8 mouse cellular contexts compared by ENCODE assay signal in the genomic region with DNA sequence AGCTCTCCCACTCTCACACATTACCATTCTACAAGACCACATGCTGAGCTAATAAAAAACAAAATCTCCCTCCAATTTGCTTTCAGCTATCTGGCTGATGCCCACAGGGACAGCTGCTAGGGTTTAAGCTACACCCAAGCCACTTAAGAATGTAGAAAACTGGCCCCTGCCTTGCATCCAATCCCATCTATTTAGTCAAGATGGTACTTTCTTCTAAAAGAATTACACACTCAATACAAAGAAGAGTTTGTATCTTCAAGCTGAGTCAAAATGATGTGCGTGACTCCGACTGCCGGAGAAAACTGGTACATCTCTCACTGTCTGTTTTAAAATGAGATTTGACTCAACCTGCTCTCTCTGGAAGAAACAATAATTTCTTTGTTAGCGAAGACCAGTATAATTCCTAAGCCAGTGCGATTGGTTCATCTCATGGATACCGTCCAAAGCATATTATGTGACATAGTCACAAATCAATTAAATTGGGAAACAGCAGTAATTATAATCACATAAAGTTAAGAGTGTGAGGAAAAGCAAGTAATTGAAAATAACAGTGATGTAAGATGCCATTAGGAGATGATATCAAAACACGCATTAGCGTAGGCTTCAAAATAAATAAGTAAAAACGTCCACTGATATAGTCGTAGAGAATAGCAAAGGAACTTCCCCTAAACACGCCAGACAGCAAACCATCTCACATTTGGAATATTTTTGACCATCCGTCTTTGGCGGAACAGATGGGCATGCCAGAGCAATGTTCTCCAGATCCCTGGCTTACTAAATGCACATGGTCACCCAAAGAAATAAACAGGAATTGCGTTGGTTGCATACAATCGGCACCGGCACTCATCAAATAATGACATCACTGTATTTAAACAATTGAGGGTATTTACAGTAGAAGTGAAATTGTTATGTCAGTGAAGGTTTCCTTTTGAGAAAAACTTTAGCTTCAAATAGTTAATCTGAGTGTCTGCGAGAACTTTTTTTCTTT. TPM values are rescaled to one million over a fixed set of nuclear protein-coding genes. Genes with fewer than 3 reads are reported as not detected.
DNase-seq lines count a peak whose midpoint lies in the region; ATAC-seq and TF ChIP-seq lines count a peak whose summit lies in the region.

No protein-coding gene starts in this region.

- H3K27ac ChIP-seq in left cerebral cortex, adult 2 months, result no peak overlapping the region
- no peak overlapping the region for H3K27ac ChIP-seq in forebrain, embryonic 14.5 days (ENCODE audit: low read depth, low read length)
- H3K27ac ChIP-seq in liver, embryonic 13.5 days, result no peak overlapping the region
- H3K27ac ChIP-seq in stomach, embryonic 14.5 days (ENCODE audit: low read length), result peak overlapping the region; percentile 18; the same call in 1 of the 2 replicates

- no peak for DNase-seq in left cerebral cortex, adult 2 months (ENCODE audit: extremely low spot score in 1 of 2, low spot score in 2 of 2)
- DNase-seq in left cerebral cortex, adult 18-20 months (ENCODE audit: low spot score in 2 of 2), result no peak
- DNase-seq in forebrain, embryonic 14.5 days (ENCODE audit: low spot score), result no peak
- no peak for DNase-seq in liver, embryonic 13.5 days
- no peak for DNase-seq in layer of hippocampus, adult 9-11 months
- DNase-seq in left cerebral cortex, postnatal 4 days, result no peak
- no peak for DNase-seq in kidney, adult 11 months

- WGBS in forebrain, embryonic 14.5 days, result 53% methylated on average over 17 of the region's 17 CpGs
- WGBS in liver, embryonic 13.5 days (ENCODE audit: insufficient replicate concordance), result 37% methylated on average over 17 of the region's 17 CpGs
- 15% methylated on average over 17 of the region's 17 CpGs for WGBS in stomach, embryonic 14.5 days

- intact Hi-C loops in left cerebral cortex, adult 2 months (cut with DNase I), result no loop called here
- intact Hi-C loops in left cerebral cortex, postnatal 4 days (cut with DNase I), result loop anchor here (10.0 kb wide), 1 partner anchor 128 kb away; no protein-coding TSS in a partner anchor

- no peak for ATAC-seq in forebrain, embryonic 14.5 days
- ATAC-seq in liver, embryonic 13.5 days (ENCODE audit: low read depth), result no peak
- no peak for ATAC-seq in stomach, embryonic 14.5 days (ENCODE audit: insufficient number of reproducible peaks, insufficient read depth, low FRiP score, low read depth)

- H3K27me3 ChIP-seq in forebrain, embryonic 14.5 days (replicated peaks; ENCODE audit: control insufficient read depth, insufficient read depth, low read length), result no peaks in the 10 kb centered on the region
- peaks cover 14% of the 10 kb centered on the region; the same call in 1 of the 2 replicates for H3K27me3 ChIP-seq in liver, embryonic 13.5 days
- H3K27me3 ChIP-seq in stomach, embryonic 14.5 days (ENCODE audit: control insufficient read depth, insufficient read depth, low read length), result no peaks in the 10 kb centered on the region

- H3K4me2 ChIP-seq in forebrain, embryonic 14.5 days (ENCODE audit: low read length), result peak overlapping the region; percentile 79
- H3K4me2 ChIP-seq in liver, embryonic 13.5 days, result peak overlapping the region; percentile 83
- peak overlapping the region; percentile 62 for H3K4me2 ChIP-seq in stomach, embryonic 14.5 days (replicated peaks; ENCODE audit: low read depth, low read length)

- peaks cover 5% of the 10 kb centered on the region; the same call in 1 of the 2 replicates for H3K4me1 ChIP-seq in forebrain, embryonic 14.5 days (ENCODE audit: control insufficient read depth, insufficient read depth, low read length)
- peaks cover 17% of the 10 kb centered on the region for H3K4me1 ChIP-seq in liver, embryonic 13.5 days (replicated peaks)
- H3K4me1 ChIP-seq in stomach, embryonic 14.5 days (ENCODE audit: control insufficient read depth, insufficient read depth, low read length), result peaks cover 28% of the 10 kb centered on the region

- H3K9ac ChIP-seq in forebrain, embryonic 14.5 days (ENCODE audit: low read length), result no peak overlapping the region; the same call in 1 of the 2 replicates
- H3K9ac ChIP-seq in liver, embryonic 13.5 days, result no peak overlapping the region
- peak overlapping the region; percentile 73 for H3K9ac ChIP-seq in stomach, embryonic 14.5 days (replicated peaks; ENCODE audit: low read depth, low read length)

- peak; percentile 6; the same call in 1 of the 2 replicates for TF ChIP-seq CTCF in left cerebral cortex, adult 2 months (IDR thresholded peaks at IDR 0.05)

- no peaks in the 10 kb centered on the region for H3K36me3 ChIP-seq in forebrain, embryonic 14.5 days (ENCODE audit: control insufficient read depth, insufficient read depth, low read length)
- no peaks in the 10 kb centered on the region for H3K36me3 ChIP-seq in liver, embryonic 13.5 days
- H3K36me3 ChIP-seq in stomach, embryonic 14.5 days (ENCODE audit: control insufficient read depth, insufficient read depth, low read length), result no peaks in the 10 kb centered on the region

- H3K9me3 ChIP-seq in forebrain, embryonic 14.5 days (replicated peaks; ENCODE audit: control insufficient read depth, low read length), result no peaks in the 10 kb centered on the region
- no peaks in the 10 kb centered on the region for H3K9me3 ChIP-seq in liver, embryonic 13.5 days (replicated peaks)
- no peaks in the 10 kb centered on the region for H3K9me3 ChIP-seq in stomach, embryonic 14.5 days (ENCODE audit: control insufficient read depth, low read depth, low read length)

- H3K4me3 ChIP-seq in left cerebral cortex, adult 2 months, result peak overlapping the region; percentile 47; the same call in 1 of the 2 replicates
- peak overlapping the region; percentile 67 for H3K4me3 ChIP-seq in forebrain, embryonic 14.5 days (ENCODE audit: low read depth, low read length)
- H3K4me3 ChIP-seq in liver, embryonic 13.5 days (replicated peaks), result peak overlapping the region; percentile 63
- peak overlapping the region; percentile 72 for H3K4me3 ChIP-seq in stomach, embryonic 14.5 days (ENCODE audit: low read depth, low read length)

RNA-seq across cellular contexts. Expression of a gene that starts 1.0 kb away (rescaled TPM):
- under 1 TPM; 0.65 to 0.86 TPM for total RNA-seq in left cerebral cortex, adult 2 months (2021)
- under 1 TPM; 0.54 to 0.93 TPM for total RNA-seq in left cerebral cortex, adult 18-20 months (2021)
- polyA plus RNA-seq in forebrain, embryonic 14.5 days (2014; fragmentation: Nextera tagmentation; extraction: Ambion mirVana), result 5.4 and 6.6 TPM in 2 replicates
- 1.8 and 2.1 TPM in 2 replicates for polyA plus RNA-seq in liver, embryonic 13.5 days (2015; fragmentation: Nextera tagmentation; extraction: Ambion mirVana)
- 43.3 and 45.3 TPM in 2 replicates for polyA plus RNA-seq in stomach, embryonic 14.5 days (2014; fragmentation: Nextera tagmentation; extraction: Ambion mirVana)
- 1 to 10 TPM; 7.3 to 8.5 TPM for total RNA-seq in left cerebral cortex, postnatal 4 days (2021)

Comparison
In these comparisons a context has a peak if more than half of its experiments do, and no peak if none do; other contexts are left out.
1. RNA of a gene that starts 1.0 kb away (total RNA-seq): 7.3 to 8.5 TPM in left cerebral cortex, postnatal 4 days; 0.54 to 0.93 TPM in left cerebral cortex, adult 18-20 months and 0.65 to 0.86 TPM in left cerebral cortex, adult 2 months; every median in the first group is over 4 times any median in the second.
2. Peak in every context shown above with its lines, with median percentiles within 50 percentile points of each other: H3K4me3 ChIP-seq and H3K4me2 ChIP-seq.